Mouse (Mus musculus): Measurements from ENCODE around the gene Sh3gl3. TPM values are rescaled to one million over a fixed set of nuclear protein-coding genes. Genes with fewer than 3 reads are reported as not detected.

The Sh3gl3 gene
- total and polyA plus RNA-seq, 3 experiments = not detected

Other genes with a start within 250 kb of the Sh3gl3 start
- gene Hdgfl3, start 239.4 kb upstream of the Sh3gl3 start, total RNA-seq (2012; rRNA removed) = 0.04 TPM in 2 replicates
- gene Hdgfl3, start 239.4 kb upstream of the Sh3gl3 start, total RNA-seq (2014; rRNA removed) = not detected in 2 replicates
- gene Hdgfl3, start 239.4 kb upstream of the Sh3gl3 start, polyA plus RNA-seq (2012; ENCODE audit: insufficient read length, low read depth) = not detected in 2 replicates
- gene Bnc1, start 181.5 kb upstream of the Sh3gl3 start, total RNA-seq (2012; rRNA removed) = not detected in 2 replicates
- not detected in 2 replicates for gene Bnc1, start 181.5 kb upstream of the Sh3gl3 start, total RNA-seq (2014; rRNA removed)
- gene Bnc1, start 181.5 kb upstream of the Sh3gl3 start, polyA plus RNA-seq (2012; ENCODE audit: insufficient read length, low read depth) = not detected in 2 replicates
- not detected in 2 replicates for gene Adamtsl3, start 161.9 kb downstream of the Sh3gl3 start, total RNA-seq (2012; rRNA removed)
- not detected in 2 replicates for gene Adamtsl3, start 161.9 kb downstream of the Sh3gl3 start, total RNA-seq (2014; rRNA removed)
- gene Adamtsl3, start 161.9 kb downstream of the Sh3gl3 start, polyA plus RNA-seq (2012; ENCODE audit: insufficient read length, low read depth) = not detected in 2 replicates

All from CH12.LX (cell line).